Mouse (Mus musculus) urinary bladder, adult 18-20 months (tissue): Measurements from ENCODE around the gene Scgn.

Source experiments
- DNase-seq, 2 experiments: peaks; one replicate each; pipeline ENCODE4 v3.0.0; 2022; ENCODE audit warnings: low spot score in 2 of 2, mixed read lengths in 2 of 2

Scgn gene

DNA sequence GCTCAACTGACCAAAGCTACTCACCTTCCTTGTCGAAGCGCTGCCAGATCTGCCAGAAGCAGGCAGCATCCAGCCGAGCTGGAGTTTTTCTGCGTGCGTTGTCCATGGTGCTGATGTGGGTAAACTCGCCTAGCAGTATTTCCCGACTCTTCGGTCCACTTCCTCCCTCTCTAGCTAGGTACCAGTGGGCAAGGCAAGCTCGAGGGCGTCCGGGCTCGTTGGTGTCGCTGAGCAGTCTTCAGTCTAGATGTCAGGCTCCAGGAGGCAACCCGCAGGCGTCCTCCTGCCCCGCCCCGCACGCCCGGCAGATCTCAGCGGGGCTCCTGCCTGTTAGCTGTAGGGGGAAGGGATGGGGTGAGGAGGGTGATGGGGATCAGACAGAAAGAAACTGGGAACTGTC is at the start of gene Scgn:
Scgn (minus strand) TSS at position 287 of the 400 bp plus-strand sequence.
- DNase-seq = peak; percentile 9 to 35

GRCm38 (mm10) chr13:24040221-24040620 is 49.2 kb upstream of the Scgn start:
- DNase-seq = no peak

DNA sequence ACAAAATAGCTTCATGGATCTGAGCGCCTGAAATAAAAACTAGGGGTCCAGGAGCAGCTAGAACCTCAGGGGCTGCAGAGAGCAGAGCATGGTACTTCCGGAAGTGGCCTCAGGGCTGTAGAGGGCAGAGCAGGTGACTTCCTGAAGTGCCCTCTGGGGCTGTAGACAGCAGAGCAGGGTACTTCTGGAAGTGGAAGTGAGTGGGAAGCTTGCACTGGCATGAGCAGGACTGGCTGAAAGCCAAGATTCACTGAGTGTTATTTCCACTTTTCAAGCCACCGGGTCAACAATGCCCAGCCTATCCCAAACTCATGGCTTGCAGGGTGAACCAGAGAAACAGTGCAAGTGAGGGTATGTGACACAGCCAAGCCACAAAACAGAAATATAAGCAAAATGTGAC is 46.5 kb upstream of the Scgn start:
- DNase-seq = no peak

DNA sequence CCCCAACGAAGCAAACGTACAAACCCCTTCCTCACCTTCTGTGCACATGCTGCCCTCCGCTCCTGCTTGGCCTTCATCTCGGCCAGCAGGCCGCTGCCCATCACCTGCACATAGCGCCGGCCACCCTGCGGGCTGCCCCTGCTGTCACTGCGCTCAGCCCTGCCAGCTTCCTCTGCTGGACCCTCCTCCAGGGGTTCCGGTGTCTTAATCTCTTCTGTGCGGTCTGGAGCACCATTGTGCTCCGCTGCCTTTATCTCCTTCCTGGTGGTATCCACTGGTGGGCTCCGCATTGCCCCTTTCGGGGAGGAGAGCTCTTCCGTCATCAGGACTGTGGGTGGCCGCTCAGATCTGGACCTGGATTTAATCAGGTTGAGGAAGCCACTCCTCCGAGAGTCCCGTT is 45.1 kb upstream of the Scgn start:
- no peak for DNase-seq

- DNase-seq = no peak
Observed at GRCm38 (mm10) chr13:24027191-24028170, 36.5 kb upstream of the Scgn start.

DNA sequence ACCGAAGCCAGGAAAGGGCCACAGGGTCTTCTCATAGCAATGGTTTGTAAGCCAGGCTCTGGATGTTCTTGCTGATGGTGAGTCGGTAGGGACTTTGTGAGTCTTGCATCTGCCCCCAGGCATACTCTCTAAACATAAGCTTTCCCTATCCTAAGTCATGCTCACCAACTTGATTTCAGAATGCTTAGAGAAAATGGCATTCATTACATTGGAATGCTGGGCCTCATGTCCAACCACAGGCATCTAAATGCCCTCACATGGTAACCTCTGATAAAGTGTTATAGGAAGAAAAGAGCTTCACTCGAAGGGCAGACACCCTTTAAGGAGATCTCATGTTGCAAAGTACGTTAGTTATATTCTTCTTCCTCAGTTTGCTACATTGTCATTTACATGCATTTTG is 27.5 kb upstream of the Scgn start:
- DNase-seq = no peak

DNA sequence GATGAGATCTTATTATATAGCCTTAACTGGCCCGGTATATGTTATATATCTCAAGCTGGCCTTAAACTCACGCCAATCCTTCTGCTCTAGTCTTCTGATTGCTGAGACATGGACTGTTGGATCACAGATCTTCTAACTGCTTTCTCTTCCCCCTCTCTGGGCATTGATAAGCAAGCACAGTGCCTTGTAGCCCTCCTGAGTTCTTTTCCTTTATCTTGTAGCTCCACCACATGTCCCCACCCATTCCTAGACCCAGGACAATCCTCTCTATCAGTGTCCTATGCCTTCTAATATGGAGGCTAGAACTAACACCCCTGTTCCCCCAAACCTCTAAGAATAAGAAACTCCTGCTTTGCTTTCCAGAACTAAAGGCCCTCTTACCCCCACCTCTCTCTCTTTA is 14.5 kb upstream of the Scgn start:
- DNase-seq = no peak

- no peak for DNase-seq
Observed at GRCm38 (mm10) chr13:24001797-24002196, 10.8 kb upstream of the Scgn start.

DNA sequence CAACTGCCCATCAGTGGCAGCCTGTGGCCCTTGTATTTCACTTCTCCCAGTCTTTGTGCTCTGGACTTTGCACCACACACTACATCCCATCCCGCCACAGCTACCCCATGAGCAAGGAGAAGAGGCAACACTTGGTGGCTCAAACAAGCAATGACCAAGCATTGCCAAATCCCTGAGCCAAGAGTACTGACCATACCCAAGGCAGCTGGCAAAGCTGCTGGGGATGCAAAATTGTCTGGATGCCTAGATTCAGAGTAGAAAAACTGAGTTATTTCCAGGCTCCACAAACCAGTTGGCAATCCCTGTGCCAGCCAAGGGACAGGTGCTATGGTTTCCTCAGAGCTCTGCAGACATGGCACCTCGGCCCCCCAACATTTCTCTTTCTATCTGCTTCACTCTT is 10.1 kb upstream of the Scgn start:
- DNase-seq = no peak

- DNase-seq = no peak
Observed at GRCm38 (mm10) chr13:23998826-23999225, 7.8 kb upstream of the Scgn start.

- DNase-seq = no peak
Observed at GRCm38 (mm10) chr13:23994756-23995155, 3.7 kb upstream of the Scgn start.

DNA sequence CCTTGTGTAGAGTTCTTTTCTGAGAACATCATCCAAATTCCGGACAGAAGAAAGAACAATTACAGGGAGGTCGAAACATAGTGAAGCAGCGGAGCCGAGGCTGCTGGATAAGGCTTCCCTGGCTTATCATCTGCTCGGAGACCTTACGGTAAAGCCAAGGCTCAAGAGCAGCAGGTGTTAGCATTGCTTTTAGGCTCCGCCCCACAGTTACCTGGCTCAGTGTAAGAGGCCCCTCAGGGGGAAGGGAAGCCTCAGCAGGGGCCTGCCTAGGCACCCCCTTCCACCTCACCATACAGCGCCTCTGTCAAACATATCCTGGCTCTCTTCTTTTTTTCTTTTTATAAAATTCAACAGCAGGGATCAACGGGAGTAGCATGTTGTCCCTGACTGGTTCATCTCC is 3.0 kb upstream of the Scgn start:
- no peak for DNase-seq

GRCm38 (mm10) chr13:23990451-23990850 is 563 bp downstream of the Scgn start:
- no peak for DNase-seq

GRCm38 (mm10) chr13:23985130-23985529 is 5.9 kb downstream of the Scgn start:
- DNase-seq = no peak

- DNase-seq = no peak
Observed at GRCm38 (mm10) chr13:23972271-23972670, 18.7 kb downstream of the Scgn start.

DNA sequence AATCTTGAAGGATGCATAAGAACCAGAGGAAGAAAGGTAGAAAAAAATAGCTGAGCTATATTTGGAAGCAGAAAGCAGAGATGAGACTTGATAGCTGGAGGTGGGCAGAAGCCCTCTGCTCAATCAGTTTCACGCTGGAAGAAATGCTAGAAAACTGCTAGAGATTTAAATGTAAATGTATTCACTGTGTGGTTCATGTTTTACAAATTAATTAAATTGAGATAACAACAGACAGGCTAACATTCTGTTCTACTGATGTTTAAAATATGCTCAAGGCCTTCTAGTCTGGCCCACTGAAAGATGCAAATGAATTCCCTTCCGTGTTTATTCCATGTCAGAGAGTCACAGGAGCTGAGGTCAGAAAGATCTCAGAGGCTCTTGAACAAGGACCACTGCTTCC is 19.1 kb downstream of the Scgn start:
- no peak for DNase-seq

- DNase-seq = no peak
Observed at GRCm38 (mm10) chr13:23964909-23965308, 26.1 kb downstream of the Scgn start.

DNA sequence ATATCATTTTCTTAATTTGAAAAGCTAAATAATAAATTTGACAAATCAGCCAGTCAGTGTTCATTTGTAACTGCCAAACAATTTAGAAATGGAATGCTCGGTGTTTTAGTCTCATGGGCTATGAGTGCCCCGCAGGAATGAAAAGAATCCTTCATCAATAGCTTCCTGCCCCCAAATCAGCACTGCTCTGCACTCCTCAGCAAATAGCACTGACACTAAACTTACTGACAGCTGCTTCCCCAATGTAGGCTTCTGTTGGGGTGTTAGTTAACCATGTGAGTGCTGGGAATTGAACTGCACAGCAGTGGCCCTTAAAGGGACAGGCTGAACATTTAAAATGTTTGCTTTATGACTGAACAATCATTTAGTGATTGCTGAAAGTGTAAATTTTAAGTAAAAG is 31.2 kb downstream of the Scgn start:
- no peak for DNase-seq

- peak in 1 of 2 experiments; percentile 6 for DNase-seq
Observed at GRCm38 (mm10) chr13:23950928-23951327, 40.1 kb downstream of the Scgn start.

DNA sequence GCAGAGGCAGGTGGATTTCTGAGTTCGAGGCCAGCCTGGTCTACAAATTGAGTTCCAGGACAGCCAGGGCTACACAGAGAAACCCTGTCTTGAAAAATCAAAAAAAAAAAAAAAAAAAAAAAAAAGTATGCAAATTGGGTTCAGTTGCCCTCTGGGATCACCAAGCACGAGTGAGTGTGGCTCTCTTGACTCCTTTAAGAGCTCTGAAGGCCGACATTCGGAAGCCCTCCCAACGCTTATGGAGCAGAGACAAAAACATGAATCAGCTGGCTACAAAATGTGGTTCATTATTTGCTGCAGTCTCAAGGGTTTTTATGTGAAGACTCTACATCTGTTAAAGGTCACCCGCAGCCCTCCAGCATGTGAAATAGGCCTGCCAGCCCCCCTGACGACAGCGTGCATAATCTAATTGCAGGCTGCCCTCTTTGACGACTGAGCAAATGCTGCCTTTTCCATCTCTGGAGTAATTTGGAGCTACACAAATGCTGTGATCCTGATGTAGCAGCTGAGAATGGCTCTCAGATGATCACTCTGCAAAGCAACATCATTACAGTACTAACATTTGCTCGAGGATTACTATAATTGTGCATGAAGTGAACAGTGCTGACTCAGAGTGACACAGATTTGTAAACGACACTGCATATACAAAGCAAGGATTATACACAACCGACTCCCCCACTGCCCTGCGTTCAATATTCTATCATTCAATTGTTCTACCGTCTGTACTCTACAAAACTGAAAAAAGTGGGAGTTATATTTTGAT is 41.3 kb downstream of the Scgn start:
- no peak for DNase-seq

GRCm38 (mm10) chr13:23946254-23946653 is 44.8 kb downstream of the Scgn start:
- DNase-seq = no peak

GRCm38 (mm10) chr13:23942861-23943260 is 48.2 kb downstream of the Scgn start:
- DNase-seq = no peak

DNA sequence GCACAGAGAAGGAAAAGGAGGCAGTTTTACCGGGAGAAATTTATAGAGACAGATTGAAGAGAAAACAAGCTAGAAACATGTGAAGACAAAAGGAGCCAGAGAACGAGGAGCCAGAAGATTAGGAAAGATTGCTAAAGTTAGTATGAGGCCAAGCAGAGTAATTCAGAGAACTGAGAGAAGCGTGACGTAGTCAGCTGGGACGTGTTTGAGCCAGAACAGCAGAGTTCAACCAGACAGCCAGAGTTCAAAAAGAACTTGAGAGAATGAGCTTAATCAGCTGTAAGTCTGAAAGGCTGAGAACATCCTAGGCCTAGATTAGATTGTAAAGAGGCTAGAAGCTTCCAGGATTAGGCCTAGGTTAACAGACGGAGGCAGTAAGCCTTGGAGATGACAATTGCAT is 50.7 kb downstream of the Scgn start:
- DNase-seq = no peak
